Mouse (Mus musculus) C2C12 (cell line): ENCODE measurements at regions not wholly inside any gene's neighbourhood (a gene's known extent, or its start where the extent isn't known, plus 50 kb on each side); places are given as distances from the start of the nearest gene placed in this dataset.

Experiments
- H3K27me3 ChIP-seq: one replicate; pipeline ENCODE4 v1.6.1; 2011; ENCODE audit not compliant: control insufficient read depth, insufficient read depth, insufficient read length
- H3K36me3 ChIP-seq: one replicate; pipeline ENCODE4 v1.6.1; 2011; ENCODE audit not compliant: control insufficient read depth, insufficient read depth
- H3K4me3 ChIP-seq: one replicate; pipeline ENCODE4 v1.5.1; 2011; ENCODE audit warnings: mild to moderate bottlenecking, control low read depth; ENCODE audit not compliant: poor library complexity, insufficient read depth, severe bottlenecking
- H3K79me2 ChIP-seq: one replicate; pipeline ENCODE4 v1.6.1; 2011; ENCODE audit not compliant: control insufficient read depth, insufficient read depth
- H3K79me3 ChIP-seq: one replicate; pipeline ENCODE4 v1.6.1; 2011; ENCODE audit warnings: low read depth, control low read depth
- H3ac ChIP-seq: one replicate; pipeline ENCODE3; 2011; ENCODE audit warnings: low read depth; ENCODE audit not compliant: control insufficient read depth, insufficient read length
- CEBPB ChIP-seq: IDR thresholded peaks from one replicate; pipeline ENCODE4 v1.6.1; 2011; ENCODE audit warnings: low read depth, mild to moderate bottlenecking, control low read depth, moderate library complexity
- CTCF ChIP-seq: IDR thresholded peaks from one replicate; pipeline ENCODE4 v1.5.1; 2011; ENCODE audit not compliant: control insufficient read depth, insufficient read depth, insufficient read length
- FOSL1 ChIP-seq: IDR thresholded peaks from one replicate; pipeline ENCODE4 v1.8.0; 2011; ENCODE audit warnings: mild to moderate bottlenecking, low read length; ENCODE audit not compliant: poor library complexity, insufficient read depth, severe bottlenecking
- MAX ChIP-seq: IDR thresholded peaks from one replicate; pipeline ENCODE4 v1.6.1; 2011; ENCODE audit warnings: mild to moderate bottlenecking, control low read depth
- MYOD1 ChIP-seq: IDR thresholded peaks from one replicate; pipeline ENCODE4 v1.6.1; 2011; ENCODE audit warnings: low read depth; ENCODE audit not compliant: control insufficient read depth, insufficient read length
- MYOG ChIP-seq: IDR thresholded peaks from one replicate; pipeline ENCODE4 v1.6.1; 2011; ENCODE audit not compliant: control insufficient read depth, insufficient read length; ENCODE audit errors: extremely low read depth
- USF1 ChIP-seq: IDR thresholded peaks from one replicate; pipeline ENCODE4 v1.6.1; 2011; ENCODE audit warnings: low read depth, mild to moderate bottlenecking, control low read depth, moderate library complexity

GRCm38 (mm10) chr4:55952220-55952619 lies 420.0 kb upstream of the Klf4 start:
- no peak overlapping the region for H3K4me3 ChIP-seq
- no peaks in the 10 kb centered on the region for H3K79me2 ChIP-seq
- H3ac ChIP-seq, result no peak overlapping the region
- H3K79me3 ChIP-seq, result no peaks in the 10 kb centered on the region
- TF ChIP-seq MYOG (no peak), USF1 (no peak), FOSL1 (no peak), CTCF (no peak), CEBPB (no peak), MAX (no peak), MYOD1 (no peak)
- H3K27me3 ChIP-seq, result no peaks in the 10 kb centered on the region
- no peaks in the 10 kb centered on the region for H3K36me3 ChIP-seq

GRCm38 (mm10) chr4:55941423-55941822 lies 409.2 kb upstream of the Klf4 start:
- Histone ChIP-seq H3K4me3 (no peak overlapping the region), H3ac (no peak overlapping the region), H3K36me3 (no peaks in the 10 kb centered on the region), H3K27me3 (no peaks in the 10 kb centered on the region), H3K79me2 (no peaks in the 10 kb centered on the region), H3K79me3 (no peaks in the 10 kb centered on the region)
- TF ChIP-seq CTCF, result no peak

- no peaks in the 10 kb centered on the region for H3K79me3 ChIP-seq
- H3K36me3 ChIP-seq, result no peaks in the 10 kb centered on the region
- TF ChIP-seq MAX (no peak), CTCF (no peak), USF1 (no peak), CEBPB (no peak), FOSL1 (no peak), MYOG (no peak), MYOD1 (no peak)
Measured at GRCm38 (mm10) chr4:55938383-55938782, 406.1 kb upstream of the Klf4 start.

GRCm38 (mm10) chr4:55937833-55938232 lies 405.6 kb upstream of the Klf4 start:
- no peak overlapping the region for H3K4me3 ChIP-seq
- H3ac ChIP-seq, result no peak overlapping the region
- no peaks in the 10 kb centered on the region for H3K79me3 ChIP-seq
- no peaks in the 10 kb centered on the region for H3K36me3 ChIP-seq
- TF ChIP-seq MAX, result no peak
- no peak for TF ChIP-seq FOSL1
- TF ChIP-seq CTCF, result no peak
- no peak for TF ChIP-seq CEBPB
- TF ChIP-seq MYOD1, result no peak
- TF ChIP-seq MYOG, result no peak
- no peak for TF ChIP-seq USF1
- H3K79me2 ChIP-seq, result no peaks in the 10 kb centered on the region
- no peaks in the 10 kb centered on the region for H3K27me3 ChIP-seq

More at GRCm38 (mm10) chr4:55938383-55938782, 406.1 kb upstream of the Klf4 start:
- H3K4me3 ChIP-seq, result no peak overlapping the region
- H3K79me2 ChIP-seq, result no peaks in the 10 kb centered on the region
- no peak overlapping the region for H3ac ChIP-seq
- no peaks in the 10 kb centered on the region for H3K27me3 ChIP-seq

- Histone ChIP-seq H3K36me3 (no peaks in the 10 kb centered on the region), H3K27me3 (no peaks in the 10 kb centered on the region), H3K4me3 (no peak overlapping the region), H3K79me3 (no peaks in the 10 kb centered on the region), H3ac (no peak overlapping the region), H3K79me2 (no peaks in the 10 kb centered on the region)
- TF ChIP-seq MYOD1, result no peak
- TF ChIP-seq CEBPB, result no peak
- no peak for TF ChIP-seq MAX
- no peak for TF ChIP-seq MYOG
- no peak for TF ChIP-seq CTCF
- no peak for TF ChIP-seq USF1
- no peak for TF ChIP-seq FOSL1
Measured at GRCm38 (mm10) chr4:55929141-55929782, 397.0 kb upstream of the Klf4 start.

- no peak overlapping the region for H3ac ChIP-seq
- H3K79me2 ChIP-seq, result no peaks in the 10 kb centered on the region
- no peaks in the 10 kb centered on the region for H3K79me3 ChIP-seq
- TF ChIP-seq FOSL1, result no peak
- no peak for TF ChIP-seq USF1
- TF ChIP-seq MAX, result no peak
- no peak for TF ChIP-seq MYOD1
- no peak for TF ChIP-seq CEBPB
- TF ChIP-seq MYOG, result no peak
- TF ChIP-seq CTCF, result no peak
- H3K36me3 ChIP-seq, result no peaks in the 10 kb centered on the region
- no peaks in the 10 kb centered on the region for H3K27me3 ChIP-seq
- H3K4me3 ChIP-seq, result no peak overlapping the region
Measured at GRCm38 (mm10) chr4:55928670-55929069, 396.4 kb upstream of the Klf4 start.
